Mouse (Mus musculus): ENCODE data around the gene Pick1. TPM values are rescaled to one million over a fixed set of nuclear protein-coding genes. Genes with fewer than 3 reads are reported as not detected.

The Pick1 gene
- 11.7 and 15.2 TPM in 2 replicates for polyA plus RNA-seq (2011; ENCODE audit: insufficient read length, low read depth, missing spikeins)

DNA sequence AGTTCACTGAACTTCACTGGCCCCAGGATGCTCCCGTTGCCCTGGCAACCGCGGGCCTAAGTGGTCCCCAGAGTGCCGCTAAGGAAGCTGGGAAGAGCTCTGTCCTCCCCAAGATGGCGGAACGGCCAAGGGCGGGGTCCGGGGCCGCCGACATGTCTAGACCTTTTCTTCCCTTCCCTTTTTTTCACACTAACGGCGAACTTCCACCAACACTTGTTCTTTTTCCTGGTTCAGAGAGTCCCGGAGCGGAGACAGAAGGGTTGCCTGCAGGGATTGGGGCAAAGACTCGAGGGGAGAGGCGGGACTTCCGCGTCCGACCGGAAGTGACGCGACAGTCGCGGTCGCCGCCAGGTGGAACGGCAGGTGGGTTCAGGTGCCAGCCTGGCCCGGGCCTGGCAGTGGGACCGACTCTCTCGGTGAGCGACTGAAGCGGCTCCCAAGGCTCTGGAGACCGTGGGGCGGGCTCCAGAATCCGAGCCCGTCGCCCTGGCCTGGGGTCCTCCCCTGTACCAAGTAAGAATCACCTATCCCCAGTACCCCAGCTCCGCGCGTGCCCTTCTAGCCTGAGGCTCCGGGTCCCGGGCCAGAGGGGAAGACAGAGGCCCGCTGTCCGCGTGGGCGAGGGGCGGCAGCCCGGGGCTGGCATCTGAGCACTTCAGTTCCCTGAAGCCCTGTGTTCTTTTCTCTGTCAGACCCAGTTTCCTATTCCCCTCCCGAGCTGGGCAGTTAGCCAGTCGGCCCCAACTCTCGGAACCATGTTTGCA is at the start of gene Pick1, which contains the start of gene Gm49486:
TSS of gene Pick1 (plus strand) at position 116 of the 764 bp plus-strand sequence.
TSS of gene Gm49486 (plus strand) at position 334 of the 764 bp plus-strand sequence.
- Histone ChIP-seq H3K4me3 (ENCODE audit: insufficient read depth, low read length) (peak within 1 kb of the TSS; percentile 47), H3K4me1 (ENCODE audit: control insufficient read depth, insufficient read depth, low read length) (no peaks in the 10 kb centered on the region), H3K27ac (ENCODE audit: insufficient read depth, low read length) (peak within 1 kb of the TSS; percentile 89)
- no peak for TF ChIP-seq CTCF (IDR thresholded peaks at IDR 0.05; ENCODE audit: borderline replicate concordance, insufficient read depth, low read length)
- peak; percentile 60 for TF ChIP-seq POLR2A (IDR thresholded peaks at IDR 0.05; ENCODE audit: low read depth, low read length)

DNA sequence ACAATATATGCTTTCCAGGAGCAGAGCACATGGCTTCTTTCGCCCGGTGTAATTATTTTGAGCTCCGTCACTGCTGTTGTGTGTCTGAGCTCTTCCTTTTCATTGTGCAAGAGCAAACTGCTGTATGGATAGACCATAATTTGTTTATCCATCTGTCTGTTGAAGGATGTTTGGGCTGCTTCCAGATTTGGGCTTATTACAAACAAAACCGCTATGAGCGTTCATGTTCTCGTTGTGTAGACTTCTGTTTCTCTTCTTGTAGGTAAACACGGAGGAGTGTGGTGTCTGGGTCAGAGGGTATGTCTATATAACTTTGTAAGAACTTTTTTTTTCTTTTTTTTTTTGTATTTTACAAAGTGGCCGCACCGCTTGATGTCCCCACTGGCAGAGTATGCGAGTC is 43.8 kb upstream of the Pick1 start:
- no peaks in the 10 kb centered on the region for H3K4me1 ChIP-seq (ENCODE audit: control insufficient read depth, insufficient read depth, low read length)
- H3K27ac ChIP-seq (ENCODE audit: insufficient read depth, low read length) = no peak overlapping the region
- H3K4me3 ChIP-seq (ENCODE audit: insufficient read depth, low read length) = no peak overlapping the region
- TF ChIP-seq CTCF (IDR thresholded peaks at IDR 0.05; ENCODE audit: borderline replicate concordance, insufficient read depth, low read length) (no peak), POLR2A (IDR thresholded peaks at IDR 0.05; ENCODE audit: low read depth, low read length) (no peak)

DNA sequence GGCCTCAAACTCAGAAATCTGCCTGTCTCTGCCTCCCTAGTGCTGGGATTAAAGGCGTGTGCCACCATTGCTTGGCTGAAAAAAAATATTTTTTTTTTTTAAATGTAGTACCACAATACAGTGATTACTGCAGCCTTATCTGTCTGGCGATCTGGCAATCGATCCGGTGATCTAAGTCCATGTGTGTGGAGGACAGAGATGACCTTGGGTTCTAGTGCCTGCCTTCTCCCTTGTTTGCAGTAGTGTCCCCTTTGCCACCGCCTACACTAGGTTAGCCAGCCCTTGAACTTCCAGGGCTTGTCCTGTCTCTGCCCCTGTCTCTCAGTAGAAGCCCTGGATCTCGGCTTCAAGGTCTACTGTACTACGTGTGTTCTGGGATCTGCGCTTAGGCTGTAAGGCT is 41.2 kb upstream of the Pick1 start:
- Histone ChIP-seq H3K4me3 (ENCODE audit: insufficient read depth, low read length) (no peak overlapping the region), H3K27ac (ENCODE audit: insufficient read depth, low read length) (no peak overlapping the region), H3K4me1 (ENCODE audit: control insufficient read depth, insufficient read depth, low read length) (no peaks in the 10 kb centered on the region)
- TF ChIP-seq CTCF (IDR thresholded peaks at IDR 0.05; ENCODE audit: borderline replicate concordance, insufficient read depth, low read length) (no peak), POLR2A (IDR thresholded peaks at IDR 0.05; ENCODE audit: low read depth, low read length) (no peak)

GRCm38 (mm10) chr15:79191426-79191825 is 37.5 kb upstream of the Pick1 start:
- Histone ChIP-seq H3K4me3 (ENCODE audit: insufficient read depth, low read length) (no peak overlapping the region), H3K4me1 (ENCODE audit: control insufficient read depth, insufficient read depth, low read length) (no peaks in the 10 kb centered on the region), H3K27ac (ENCODE audit: insufficient read depth, low read length) (no peak overlapping the region)
- TF ChIP-seq POLR2A (IDR thresholded peaks at IDR 0.05; ENCODE audit: low read depth, low read length) = no peak
- no peak for TF ChIP-seq CTCF (IDR thresholded peaks at IDR 0.05; ENCODE audit: borderline replicate concordance, insufficient read depth, low read length)

DNA sequence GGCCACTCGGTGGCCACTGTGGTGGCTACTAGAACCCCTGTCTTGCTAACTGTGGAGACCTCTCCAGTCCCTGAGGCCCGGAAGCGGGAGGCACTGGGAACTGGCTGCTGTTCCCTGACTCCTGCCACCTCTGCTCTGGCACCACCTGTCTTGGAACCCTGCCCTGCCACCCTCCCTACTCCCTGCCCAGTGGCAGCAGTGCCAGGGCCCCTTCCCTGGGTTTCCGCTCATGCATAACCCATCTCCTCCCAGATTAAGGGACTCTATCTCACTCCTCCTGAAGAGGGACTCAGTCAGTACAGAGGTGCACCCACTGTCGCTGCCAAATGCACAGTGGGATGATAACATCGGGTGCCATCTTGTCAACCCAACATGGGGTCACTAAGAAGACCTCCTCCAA is 36.5 kb upstream of the Pick1 start:
- no peak for TF ChIP-seq CTCF (IDR thresholded peaks at IDR 0.05; ENCODE audit: borderline replicate concordance, insufficient read depth, low read length)
- TF ChIP-seq POLR2A (IDR thresholded peaks at IDR 0.05; ENCODE audit: low read depth, low read length) = no peak
- Histone ChIP-seq H3K27ac (ENCODE audit: insufficient read depth, low read length) (no peak overlapping the region), H3K4me3 (ENCODE audit: insufficient read depth, low read length) (no peak overlapping the region), H3K4me1 (ENCODE audit: control insufficient read depth, insufficient read depth, low read length) (no peaks in the 10 kb centered on the region)

DNA sequence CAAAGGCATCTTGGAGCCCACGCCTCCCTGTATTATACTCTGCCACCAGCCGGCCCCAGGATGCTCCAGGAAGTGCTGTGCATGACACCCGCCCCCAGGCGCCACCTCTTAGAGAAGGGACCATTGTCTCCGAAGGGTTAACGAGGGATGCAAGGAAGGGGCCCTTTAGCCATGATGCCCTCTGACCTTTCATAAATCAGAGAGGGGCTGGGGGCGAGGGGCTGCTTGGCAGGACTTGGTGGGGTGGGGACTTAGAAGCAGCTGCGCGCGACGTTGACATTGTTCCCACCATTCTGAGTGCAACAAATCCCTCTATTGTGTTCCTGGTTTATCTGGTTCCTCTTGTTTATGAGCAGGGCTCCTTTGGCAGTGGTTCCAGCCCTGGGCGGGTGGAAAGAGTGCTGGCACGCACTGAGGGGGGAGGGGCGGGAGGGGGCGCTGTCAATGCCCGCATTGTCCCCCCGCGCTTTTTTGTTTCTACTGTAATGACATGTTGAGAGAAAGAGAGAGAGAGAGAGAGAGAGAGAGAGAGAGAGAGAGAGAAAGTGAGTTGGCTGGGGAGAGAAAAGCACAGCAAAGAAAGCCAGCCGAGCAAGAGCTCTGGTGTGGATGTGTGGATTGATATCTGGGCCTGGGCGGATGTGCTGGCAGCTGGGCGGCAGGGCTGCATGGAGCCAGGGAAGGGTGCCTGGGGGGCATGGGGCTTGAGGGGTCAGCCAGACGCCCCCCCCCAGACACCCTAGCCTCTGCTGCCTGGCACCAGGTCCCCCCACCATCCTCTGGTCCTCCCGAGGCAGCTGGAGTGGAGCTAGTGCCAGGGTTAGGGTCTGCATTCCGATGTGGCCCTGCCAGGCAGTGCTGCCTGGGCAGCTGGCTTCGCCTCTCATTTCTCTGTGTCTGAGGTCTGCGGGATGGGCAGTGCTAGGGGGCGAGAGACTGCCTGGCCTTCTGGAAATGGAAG is 35.8 kb upstream of the Pick1 start:
- Histone ChIP-seq H3K27ac (ENCODE audit: insufficient read depth, low read length) (no peak overlapping the region), H3K4me3 (ENCODE audit: insufficient read depth, low read length) (no peak overlapping the region), H3K4me1 (ENCODE audit: control insufficient read depth, insufficient read depth, low read length) (no peaks in the 10 kb centered on the region)
- TF ChIP-seq POLR2A (IDR thresholded peaks at IDR 0.05; ENCODE audit: low read depth, low read length) (no peak), CTCF (IDR thresholded peaks at IDR 0.05; ENCODE audit: borderline replicate concordance, insufficient read depth, low read length) (no peak)

- no peaks in the 10 kb centered on the region for H3K4me1 ChIP-seq (ENCODE audit: control insufficient read depth, insufficient read depth, low read length)
- H3K4me3 ChIP-seq (ENCODE audit: insufficient read depth, low read length) = no peak overlapping the region
- TF ChIP-seq CTCF (IDR thresholded peaks at IDR 0.05; ENCODE audit: borderline replicate concordance, insufficient read depth, low read length) (no peak), POLR2A (IDR thresholded peaks at IDR 0.05; ENCODE audit: low read depth, low read length) (no peak)
- H3K27ac ChIP-seq (ENCODE audit: insufficient read depth, low read length) = no peak overlapping the region
Observed at GRCm38 (mm10) chr15:79194048-79194447, 34.9 kb upstream of the Pick1 start.

GRCm38 (mm10) chr15:79194946-79195345 is 34.0 kb upstream of the Pick1 start:
- Histone ChIP-seq H3K4me1 (ENCODE audit: control insufficient read depth, insufficient read depth, low read length) (no peaks in the 10 kb centered on the region), H3K4me3 (ENCODE audit: insufficient read depth, low read length) (no peak overlapping the region), H3K27ac (ENCODE audit: insufficient read depth, low read length) (no peak overlapping the region)
- TF ChIP-seq CTCF (IDR thresholded peaks at IDR 0.05; ENCODE audit: borderline replicate concordance, insufficient read depth, low read length) = no peak

- no peak for TF ChIP-seq POLR2A (IDR thresholded peaks at IDR 0.05; ENCODE audit: low read depth, low read length)
- no peak for TF ChIP-seq CTCF (IDR thresholded peaks at IDR 0.05; ENCODE audit: borderline replicate concordance, insufficient read depth, low read length)
- Histone ChIP-seq H3K27ac (ENCODE audit: insufficient read depth, low read length) (no peak overlapping the region), H3K4me1 (ENCODE audit: control insufficient read depth, insufficient read depth, low read length) (no peaks in the 10 kb centered on the region), H3K4me3 (ENCODE audit: insufficient read depth, low read length) (no peak overlapping the region)
Observed at GRCm38 (mm10) chr15:79195492-79195891, 33.5 kb upstream of the Pick1 start.

All from embryonic fibroblast, embryonic 13.5 days (primary cell).